Mouse (Mus musculus): Measurements from ENCODE around the gene Polr3b.

GRCm38 (mm10) chr10:84659281-84659680, 37.2 kb downstream of the Polr3b start:
- TF ChIP-seq CTCF (IDR thresholded peaks at IDR 0.05; ENCODE audit: control insufficient read depth, insufficient read depth, low read length) (no peak), POLR2A (IDR thresholded peaks at IDR 0.05; ENCODE audit: borderline replicate concordance, control insufficient read depth, low read depth, low read length) (no peak)

Measured in bone marrow, adult 2 months (tissue).